Mouse (Mus musculus) midbrain, embryonic 14.5 days (tissue): Measurements from ENCODE around the gene Tnni3. TPM values are rescaled to one million over a fixed set of nuclear protein-coding genes. Genes with fewer than 3 reads are reported as not detected.

ENCODE experiments used
- ATAC-seq: fragments of 200-750 bp; cut with Nextera tagmentation; 2 replicates; pipeline ENCODE4 v1.8.0; 2017; ENCODE audit warnings: moderate number of reproducible peaks, moderate library complexity; ENCODE audit not compliant: low FRiP score, low TSS enrichment
- DNase-seq: peaks from one replicate; pipeline ENCODE4 v3.0.0-alpha.2; 2015
- H3K27ac ChIP-seq: fragments of 300-500 bp; sonication (generic); replicated peaks from 2 replicates; pipeline ENCODE4 v1.5.1; 2014; ENCODE audit warnings: mild to moderate bottlenecking, low read depth, low read length, moderate library complexity
- H3K27me3 ChIP-seq: fragments of 300-500 bp; sonication (generic); 2 replicates; pipeline ENCODE4 v1.6.1; 2014; ENCODE audit warnings: low read length, control low read depth, mixed read lengths; ENCODE audit not compliant: control insufficient read depth, insufficient read depth
- H3K36me3 ChIP-seq: fragments of 300-500 bp; sonication (generic); 2 replicates; pipeline ENCODE4 v1.6.1; 2014; ENCODE audit warnings: low read length, control low read depth; ENCODE audit not compliant: control insufficient read depth, insufficient read depth
- H3K4me1 ChIP-seq: fragments of 300-500 bp; sonication (generic); 2 replicates; pipeline ENCODE4 v1.6.1; 2014; ENCODE audit warnings: mild to moderate bottlenecking, antibody characterized with exemption, low read length, control low read depth; ENCODE audit not compliant: control insufficient read depth, insufficient read depth
- H3K4me2 ChIP-seq: fragments of 300-500 bp; sonication (generic); 2 replicates; pipeline ENCODE4 v1.6.1; 2014; ENCODE audit warnings: mild to moderate bottlenecking, low read length, moderate library complexity
- H3K4me3 ChIP-seq: fragments of 300-500 bp; sonication (generic); replicated peaks from 2 replicates; pipeline ENCODE4 v1.5.1; 2014; ENCODE audit warnings: low read depth, low read length
- H3K9ac ChIP-seq: fragments of 300-500 bp; sonication (generic); replicated peaks from 2 replicates; pipeline ENCODE4 v1.6.1; 2014; ENCODE audit warnings: mild to moderate bottlenecking, low read length, moderate library complexity
- H3K9me3 ChIP-seq: fragments of 300-500 bp; sonication (generic); 2 replicates; pipeline ENCODE4 v1.6.1; 2016; ENCODE audit warnings: low read length, control low read depth, mixed read lengths; ENCODE audit not compliant: control insufficient read depth
- WGBS: fragments of 180-500 bp; shearing (Covaris S2); extraction: QIAGEN DNeasy Blood & Tissue Kit; methylation state at CpG from one replicate; pipeline ENCODE4 v1.1.7; 2014; 5-methylcytosine and 5-hydroxymethylcytosine counted together
- polyA plus RNA-seq: library from polyadenylated mRNA; unstranded; fragments of >200 nt; fragmentation: Nextera tagmentation; extraction: Ambion mirVana; gene quantifications from 2 replicates; pipeline ENCODE4 v1.2.1, GENCODE M21; 2014

The Tnni3 gene
- polyA plus RNA-seq, 1 experiment from 2014 or later, result 2.0 TPM

GRCm38 (mm10) chr7:4497271-4497903 lies 26.6 kb downstream of the Tnni3 start:
- whole genome bisulfite sequencing, result 93% methylated on average over 9 of the region's 9 CpGs
- peaks cover 30% of the 10 kb centered on the region for H3K36me3 ChIP-seq

GRCm38 (mm10) chr7:4496468-4496867 lies 27.6 kb downstream of the Tnni3 start:
- DNase-seq, result no peak
- no peak overlapping the region for H3K9ac ChIP-seq
- ATAC-seq, result no peak
- 95% methylated on average over 3 of the region's 3 CpGs for WGBS
- peaks cover 34% of the 10 kb centered on the region for H3K4me1 ChIP-seq
- no peak overlapping the region for H3K4me2 ChIP-seq
- peaks cover 30% of the 10 kb centered on the region for H3K36me3 ChIP-seq
- no peaks in the 10 kb centered on the region for H3K9me3 ChIP-seq
- H3K27ac ChIP-seq, result no peak overlapping the region
- no peaks in the 10 kb centered on the region for H3K27me3 ChIP-seq
- H3K4me3 ChIP-seq, result no peak overlapping the region

More at GRCm38 (mm10) chr7:4497271-4497903, 26.6 kb downstream of the Tnni3 start:
- no peaks in the 10 kb centered on the region for H3K9me3 ChIP-seq
- H3K27ac ChIP-seq, result no peak overlapping the region
- no peak for ATAC-seq
- no peak for DNase-seq
- H3K4me2 ChIP-seq, result peak overlapping the region; percentile 93; the same call in 1 of the 2 replicates
- H3K9ac ChIP-seq, result no peak overlapping the region; the same call in 1 of the 2 replicates
- peaks cover 34% of the 10 kb centered on the region for H3K4me1 ChIP-seq
- H3K4me3 ChIP-seq, result no peak overlapping the region
- H3K27me3 ChIP-seq, result no peaks in the 10 kb centered on the region

- DNase-seq, result no peak
- Histone ChIP-seq H3K4me2 (no peak overlapping the region), H3K4me1 (peaks cover 16% of the 10 kb centered on the region), H3K9ac (no peak overlapping the region), H3K9me3 (no peaks in the 10 kb centered on the region), H3K27ac (no peak overlapping the region), H3K4me3 (no peak overlapping the region), H3K36me3 (peaks cover 45% of the 10 kb centered on the region), H3K27me3 (no peaks in the 10 kb centered on the region)
- 93% methylated on average over 1 of the region's 1 CpGs for WGBS
- ATAC-seq, result no peak
These were observed 30.0 kb downstream of the Tnni3 start for GRCm38 (mm10) chr7:4493991-4494390.

- WGBS, result 94% methylated on average over 13 of the region's 13 CpGs
These were observed 31.5 kb downstream of the Tnni3 start for GRCm38 (mm10) chr7:4492284-4493224.

GRCm38 (mm10) chr7:4491308-4491707 lies 32.7 kb downstream of the Tnni3 start:
- Histone ChIP-seq H3K27me3 (no peaks in the 10 kb centered on the region), H3K4me3 (no peak overlapping the region), H3K4me2 (no peak overlapping the region), H3K36me3 (peaks cover 48% of the 10 kb centered on the region), H3K4me1 (no peaks in the 10 kb centered on the region), H3K9me3 (no peaks in the 10 kb centered on the region), H3K9ac (no peak overlapping the region), H3K27ac (no peak overlapping the region)
- DNase-seq (no peak), ATAC-seq (no peak)
- 91% methylated on average over 6 of the region's 6 CpGs for WGBS

More at GRCm38 (mm10) chr7:4492284-4493224, 31.5 kb downstream of the Tnni3 start:
- H3K27me3 ChIP-seq, result no peaks in the 10 kb centered on the region
- H3K36me3 ChIP-seq, result peaks cover 52% of the 10 kb centered on the region
- peaks cover 2% of the 10 kb centered on the region; the same call in 1 of the 2 replicates for H3K4me1 ChIP-seq
- ATAC-seq, result no peak
- no peak overlapping the region for H3K9ac ChIP-seq
- no peak overlapping the region for H3K4me3 ChIP-seq
- no peak overlapping the region for H3K27ac ChIP-seq
- H3K9me3 ChIP-seq, result no peaks in the 10 kb centered on the region
- no peak overlapping the region for H3K4me2 ChIP-seq
- no peak for DNase-seq

GRCm38 (mm10) chr7:4482281-4482680 lies 41.7 kb downstream of the Tnni3 start:
- Histone ChIP-seq H3K4me3 (no peak overlapping the region), H3K9ac (no peak overlapping the region), H3K4me2 (no peak overlapping the region), H3K4me1 (peaks cover 11% of the 10 kb centered on the region; the same call in 1 of the 2 replicates), H3K36me3 (peaks cover 60% of the 10 kb centered on the region), H3K9me3 (no peaks in the 10 kb centered on the region), H3K27ac (no peak overlapping the region), H3K27me3 (0 out of 2 replicates have a peak, but pooled peaks cover 3% of the 10 kb centered on the region)
- 95% methylated on average over 12 of the region's 12 CpGs for WGBS
- DNase-seq, result no peak
- ATAC-seq, result no peak

- no peak overlapping the region for H3K4me2 ChIP-seq
These were observed 44.4 kb downstream of the Tnni3 start for GRCm38 (mm10) chr7:4479674-4480073.

GRCm38 (mm10) chr7:4478796-4479291 lies 45.2 kb downstream of the Tnni3 start:
- peak overlapping the region; percentile 86 for H3K4me2 ChIP-seq
- peak; percentile 23 for DNase-seq
- peaks cover 20% of the 10 kb centered on the region; the same call in 1 of the 2 replicates for H3K27me3 ChIP-seq
- peak overlapping the region; percentile 38 for H3K9ac ChIP-seq
- 2% methylated on average over 16 of the region's 16 CpGs for WGBS
- H3K27ac ChIP-seq, result peak overlapping the region; percentile 14; the same call in 1 of the 2 replicates
- ATAC-seq, result no peak
- H3K36me3 ChIP-seq, result peaks cover 31% of the 10 kb centered on the region
- H3K4me1 ChIP-seq, result peaks cover 11% of the 10 kb centered on the region; the same call in 1 of the 2 replicates
- H3K4me3 ChIP-seq, result peak overlapping the region; percentile 40
- H3K9me3 ChIP-seq, result no peaks in the 10 kb centered on the region

More at GRCm38 (mm10) chr7:4479674-4480073, 44.4 kb downstream of the Tnni3 start:
- Histone ChIP-seq H3K9ac (no peak overlapping the region), H3K4me1 (peaks cover 11% of the 10 kb centered on the region; the same call in 1 of the 2 replicates), H3K4me3 (no peak overlapping the region), H3K36me3 (peaks cover 40% of the 10 kb centered on the region), H3K27me3 (peaks cover 15% of the 10 kb centered on the region; the same call in 1 of the 2 replicates), H3K27ac (no peak overlapping the region), H3K9me3 (no peaks in the 10 kb centered on the region)
- 27% methylated on average over 6 of the region's 6 CpGs for WGBS
- peak; percentile 77 for DNase-seq
- ATAC-seq, result no peak
